Mouse (Mus musculus) retina, postnatal 1 day (tissue): ENCODE results near the gene Cdr2l.
A peak's percentile ranks its signal among the peaks of the same experiment; 100 is the strongest.

ENCODE experiments used
- DNase-seq: peaks from one replicate; pipeline ENCODE4 v3.0.0-alpha.2; 2012

The Cdr2l gene

DNA sequence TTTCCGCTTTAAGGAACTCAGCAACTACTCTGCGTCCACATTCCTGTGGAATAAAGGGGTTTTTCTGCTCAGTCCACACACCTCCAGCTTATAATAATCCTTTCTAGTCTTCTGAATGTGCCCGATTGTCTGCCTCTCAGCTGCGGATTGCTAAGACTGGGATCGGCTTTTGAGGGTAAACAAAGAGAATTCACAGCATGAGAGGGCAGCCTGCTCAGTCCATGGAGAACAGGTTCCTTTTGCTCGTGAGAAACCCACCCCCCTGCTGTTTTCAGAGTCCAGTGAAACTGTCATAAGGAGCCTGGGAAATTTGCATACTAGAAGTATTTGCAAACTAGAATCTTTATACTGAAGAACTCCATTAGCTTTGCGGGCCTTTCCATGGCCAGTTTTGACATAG is 27.8 kb downstream of the Cdr2l start:
- no peak for DNase-seq

DNA sequence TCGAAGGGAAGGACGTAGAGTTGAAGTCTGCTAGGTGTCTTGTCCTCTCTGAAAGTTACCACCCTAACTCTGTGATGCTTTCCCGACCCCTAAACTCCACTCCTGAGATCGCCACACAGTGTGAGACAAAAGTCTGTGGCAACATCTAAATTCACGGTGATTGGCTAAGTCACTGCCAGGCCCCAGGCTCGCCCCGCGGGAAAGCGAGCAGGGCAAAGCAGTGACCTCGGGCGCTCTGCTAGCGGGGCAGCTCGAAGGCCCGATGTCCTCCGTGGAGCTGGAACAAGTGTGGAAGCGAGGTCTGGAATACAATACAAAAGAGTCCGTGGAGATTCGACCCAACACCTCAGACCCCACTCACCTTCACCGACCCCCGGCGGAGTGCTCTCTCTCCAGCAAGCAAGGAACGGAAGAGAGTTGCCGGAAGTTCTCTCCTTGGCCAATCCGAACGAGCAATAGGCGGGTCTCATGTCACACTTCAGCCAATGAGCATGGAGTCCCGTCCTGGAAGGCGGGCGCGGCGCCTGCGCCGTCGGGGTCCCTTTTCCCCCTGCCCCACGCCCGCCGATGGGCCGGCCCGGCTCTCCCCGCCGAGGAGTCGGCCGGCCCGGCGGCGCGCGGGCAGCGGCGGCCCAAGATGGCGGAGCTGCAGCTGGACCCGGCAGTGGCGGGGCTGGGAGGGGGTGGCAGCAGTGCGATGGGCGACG is 38.0 kb downstream of the Cdr2l start, which contains the start of the genes Atp5h and Kctd2:
Gene Atp5h, minus strand, starts transcription at position 432 of the 707 bp plus-strand sequence.
Gene Kctd2, plus strand, starts transcription at position 598 of the 707 bp plus-strand sequence.
- DNase-seq = peak; percentile 98

DNA sequence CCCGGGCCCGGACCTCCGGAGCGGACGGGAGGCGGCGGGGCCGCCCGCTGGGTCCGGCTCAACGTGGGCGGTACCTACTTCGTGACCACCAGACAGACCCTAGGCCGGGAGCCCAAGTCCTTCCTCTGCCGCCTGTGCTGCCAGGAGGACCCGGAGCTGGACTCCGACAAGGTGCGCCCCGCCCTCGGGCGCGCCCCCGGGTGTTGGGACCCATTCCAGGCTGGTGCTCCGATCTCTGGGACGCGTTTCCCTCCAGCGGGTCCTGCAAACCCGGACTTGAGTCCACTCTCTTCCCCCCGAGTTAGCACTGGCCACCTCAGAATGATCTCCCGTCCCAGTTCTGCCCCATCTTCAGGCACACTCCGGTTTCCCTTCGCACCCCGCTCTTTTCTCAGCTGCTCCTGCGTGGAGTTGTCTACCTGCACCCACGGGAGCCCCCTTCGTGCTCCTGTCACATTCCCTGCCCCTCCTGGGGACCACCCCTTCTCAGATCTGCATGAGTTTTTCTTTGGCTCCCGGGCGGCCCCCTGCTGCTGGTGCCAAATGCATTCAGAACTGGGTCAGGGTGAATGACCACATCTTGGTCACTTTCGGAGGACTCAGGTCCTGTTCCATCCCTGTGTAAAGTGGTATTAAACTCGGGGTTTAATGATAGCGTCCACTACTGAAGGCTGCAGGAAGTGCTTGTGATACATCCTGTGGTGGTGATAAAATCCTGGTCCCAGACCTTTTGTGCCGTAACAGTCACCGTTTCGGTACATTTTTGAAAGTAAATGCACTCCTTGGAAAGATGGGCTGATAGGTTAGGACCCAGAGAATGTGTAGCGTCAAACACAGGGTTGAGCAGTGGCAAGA is 38.8 kb downstream of the Cdr2l start:
- peak; percentile 65 for DNase-seq

DNA sequence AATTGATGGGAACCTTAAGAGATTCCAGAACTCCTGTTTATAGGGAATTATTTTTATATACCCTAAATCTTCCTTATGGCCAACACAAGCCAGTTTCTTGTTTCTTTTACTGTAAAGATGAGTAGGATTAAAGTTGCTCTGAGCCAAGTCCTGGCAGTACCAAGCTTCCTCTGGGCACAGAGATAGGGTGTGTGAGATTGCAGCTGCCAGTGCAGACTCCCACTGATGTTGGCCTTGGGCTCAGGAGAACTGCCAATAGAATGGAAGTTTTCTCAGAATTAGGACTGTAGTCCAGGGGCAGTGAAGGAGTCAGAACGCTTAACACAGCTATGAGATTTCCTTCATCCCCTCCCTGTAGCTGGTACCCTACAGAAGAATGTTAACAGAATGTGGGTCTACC is 39.6 kb downstream of the Cdr2l start:
- DNase-seq = no peak

DNA sequence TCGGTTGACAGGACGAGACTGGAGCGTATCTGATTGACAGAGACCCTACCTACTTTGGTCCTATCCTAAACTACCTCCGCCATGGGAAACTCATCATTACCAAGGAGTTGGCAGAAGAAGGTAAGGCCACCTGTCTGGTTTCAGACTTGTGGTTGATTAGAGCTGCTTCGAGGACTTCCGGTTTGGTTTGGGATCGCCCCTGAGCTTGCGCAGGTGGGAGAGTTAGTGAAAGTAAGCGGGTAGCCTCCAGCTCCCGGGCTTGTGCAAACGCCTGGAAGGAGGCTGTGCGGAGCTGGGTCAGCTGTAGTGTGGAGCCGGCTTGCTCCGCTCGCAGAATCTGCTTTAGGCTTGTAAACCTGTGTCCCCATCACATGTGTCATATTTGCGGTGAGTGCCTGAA is 40.3 kb downstream of the Cdr2l start:
- no peak for DNase-seq

GRCm38 (mm10) chr11:115423091-115423490 is 41.4 kb downstream of the Cdr2l start:
- no peak for DNase-seq

DNA sequence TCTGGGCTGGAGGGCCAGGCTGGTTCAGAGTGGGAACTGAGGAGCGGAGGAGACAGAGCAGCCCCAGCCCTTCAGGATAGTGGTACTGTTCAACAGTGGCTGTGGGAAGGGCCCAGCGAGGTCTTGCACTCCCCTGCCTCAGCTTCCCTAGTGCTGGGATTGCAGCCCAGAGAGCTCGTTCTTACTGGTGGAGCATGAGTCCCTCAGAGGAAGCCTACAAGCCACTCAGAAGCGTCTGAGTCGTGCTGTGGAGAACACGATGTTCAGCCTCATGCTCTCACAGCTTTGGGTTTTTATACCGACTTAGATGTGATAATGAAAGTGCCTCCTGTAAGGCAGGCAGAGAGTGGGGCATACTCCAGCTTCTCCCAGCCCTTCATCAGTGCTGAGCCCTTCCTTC is 43.0 kb downstream of the Cdr2l start:
- DNase-seq = no peak

DNA sequence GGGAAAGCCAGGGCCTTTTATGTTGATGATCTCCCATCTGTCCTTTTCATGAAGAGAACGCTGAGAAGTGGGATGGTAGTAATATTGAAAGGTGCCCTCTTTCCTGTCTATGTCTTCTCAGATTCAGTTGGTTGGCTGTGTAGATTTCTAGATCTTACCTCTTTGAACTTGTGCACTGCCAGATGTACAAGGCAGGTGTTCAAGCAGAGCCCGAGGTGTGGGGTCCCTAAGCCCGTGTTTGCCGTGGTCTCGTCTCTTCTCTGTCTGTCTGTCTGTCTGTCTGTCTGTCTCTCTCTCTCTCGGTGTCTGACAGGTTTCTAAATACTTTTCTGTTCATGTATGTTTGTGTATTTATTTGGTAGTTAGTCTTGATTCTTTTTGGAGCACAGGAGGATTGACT is 44.0 kb downstream of the Cdr2l start:
- DNase-seq = no peak

DNA sequence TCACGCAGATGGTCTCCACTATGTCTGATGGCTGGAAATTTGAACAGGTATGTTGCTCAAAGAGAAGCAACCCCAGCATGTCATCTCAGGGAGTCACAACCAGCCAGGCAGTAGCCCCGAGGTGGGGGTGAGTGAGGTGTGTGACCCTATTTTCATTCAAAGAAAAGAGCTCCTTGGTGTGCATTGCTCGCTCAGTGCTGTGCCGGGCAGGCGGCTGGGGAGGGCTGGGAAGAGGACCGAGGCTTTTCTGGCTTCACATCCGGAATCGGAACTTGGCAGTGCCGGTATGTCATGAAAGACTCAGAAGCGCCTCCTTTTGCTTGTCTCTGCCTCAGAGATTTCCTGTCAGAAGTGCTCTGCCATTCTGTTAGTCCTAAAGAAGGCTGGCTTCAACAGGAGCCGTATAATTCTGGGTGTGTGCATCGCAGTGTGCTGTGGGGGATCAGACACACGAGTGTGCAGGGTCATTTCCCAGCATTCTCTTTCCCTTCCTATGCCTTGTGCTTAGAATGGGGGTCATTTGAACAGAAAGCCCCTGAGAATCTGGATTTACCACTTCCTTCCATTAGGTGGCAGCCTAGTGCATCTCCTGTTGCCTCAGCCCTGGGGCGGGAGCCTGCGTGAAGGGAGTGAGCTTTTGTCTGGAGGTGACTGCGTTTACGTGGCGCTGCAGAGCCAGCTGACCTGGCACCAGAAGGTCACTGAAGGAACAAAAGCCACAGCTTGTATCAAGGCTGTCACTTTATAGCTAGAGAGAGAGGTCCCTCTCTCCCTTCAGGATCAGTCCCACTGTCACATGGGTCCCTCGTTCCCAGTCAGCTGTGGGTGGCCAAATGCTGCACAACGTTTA is 46.0 kb downstream of the Cdr2l start:
- peak; percentile 92 for DNase-seq

DNA sequence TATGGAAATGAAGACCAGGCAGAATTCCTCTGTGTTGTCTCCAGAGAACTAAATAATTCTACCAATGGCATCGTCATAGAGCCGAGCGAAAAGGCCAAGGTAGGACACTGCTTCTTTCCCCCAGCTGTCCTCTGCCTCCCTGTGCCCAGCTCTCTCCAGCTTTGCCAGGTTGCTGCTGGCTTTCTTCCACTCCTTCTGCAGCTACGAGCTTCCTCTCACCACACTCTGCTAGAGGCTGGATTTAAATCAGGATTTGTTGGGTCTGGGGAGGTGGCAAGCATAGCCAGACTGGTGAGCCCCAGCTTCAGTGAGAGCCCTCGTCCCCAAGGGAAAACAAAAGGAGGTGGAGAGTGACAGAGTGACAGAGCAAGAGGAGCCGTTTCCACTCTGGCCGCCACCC is 47.6 kb downstream of the Cdr2l start:
- no peak for DNase-seq

GRCm38 (mm10) chr11:115430561-115430960 is 48.8 kb downstream of the Cdr2l start:
- DNase-seq = no peak

- no peak for DNase-seq
Measured at GRCm38 (mm10) chr11:115432814-115433213, 51.1 kb downstream of the Cdr2l start.

GRCm38 (mm10) chr11:115433342-115433741 is 51.6 kb downstream of the Cdr2l start:
- DNase-seq = no peak

GRCm38 (mm10) chr11:115435596-115436337 is 54.1 kb downstream of the Cdr2l start:
- peak; percentile 56 for DNase-seq

- DNase-seq = peak; percentile 11
Measured at GRCm38 (mm10) chr11:115437571-115438122, 55.9 kb downstream of the Cdr2l start.

DNA sequence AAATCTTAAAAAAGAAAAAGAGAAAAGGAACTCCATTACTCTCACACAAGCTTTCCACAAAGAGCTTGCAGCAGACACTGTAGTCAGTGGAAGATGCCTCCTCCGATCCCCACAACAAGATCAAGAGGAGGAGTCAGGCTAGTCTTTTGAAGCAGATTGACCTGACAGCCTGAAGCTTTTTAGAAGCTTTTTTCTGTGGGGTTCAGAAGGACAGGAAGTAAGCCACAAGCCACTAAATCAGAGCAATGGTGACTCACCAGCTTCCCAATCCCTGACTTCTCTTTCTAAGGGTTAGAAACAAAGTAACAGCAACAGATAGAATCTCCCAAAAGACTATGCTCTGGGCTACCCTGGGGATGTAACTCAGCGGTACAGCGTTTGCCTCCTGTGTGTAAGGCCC is 57.6 kb downstream of the Cdr2l start:
- DNase-seq = no peak

GRCm38 (mm10) chr11:115439906-115440595 is 58.3 kb downstream of the Cdr2l start, which contains the start of gene Trim80:
TSS of gene Trim80 (plus strand) at chr11:115440545.
- peak; percentile 27 for DNase-seq

- DNase-seq = no peak
Measured at GRCm38 (mm10) chr11:115441417-115441816, 59.7 kb downstream of the Cdr2l start.
